Mouse (Mus musculus) thymus, adult 2 months (tissue): ENCODE measurements around the gene Eef1akmt1. TPM values are rescaled to one million over a fixed set of nuclear protein-coding genes. Genes with fewer than 3 reads are reported as not detected.

Experiments used
- DNase-seq: peaks from one replicate; pipeline ENCODE4 v3.0.0; 2021
- H3K27ac ChIP-seq: fragments of 200-500 bp; 2 replicates; pipeline ENCODE4 v1.5.1; 2012; ENCODE audit warnings: low read length, control low read depth; ENCODE audit not compliant: control insufficient read depth, insufficient read depth
- H3K27me3 ChIP-seq: fragments of 200-500 bp; 2 replicates; pipeline ENCODE4 v1.6.1; 2012; ENCODE audit warnings: mild to moderate bottlenecking, low read length, moderate library complexity, mixed read lengths; ENCODE audit not compliant: control insufficient read depth, insufficient read depth
- H3K36me3 ChIP-seq: fragments of 200-500 bp; 2 replicates; pipeline ENCODE4 v1.6.1; 2012; ENCODE audit warnings: mild to moderate bottlenecking, low read length, moderate library complexity; ENCODE audit not compliant: control insufficient read depth, insufficient read depth
- H3K4me1 ChIP-seq: fragments of 200-500 bp; replicated peaks from 2 replicates; pipeline ENCODE4 v1.6.1; 2012; ENCODE audit warnings: low read length; ENCODE audit not compliant: control insufficient read depth, insufficient read depth
- H3K4me3 ChIP-seq: fragments of 200-500 bp; 2 replicates; pipeline ENCODE4 v1.5.1; 2012; ENCODE audit warnings: mild to moderate bottlenecking, low read length, control low read depth, moderate library complexity; ENCODE audit not compliant: control insufficient read depth, insufficient read depth
- CTCF ChIP-seq: fragments of 200-500 bp; IDR thresholded peaks from 2 replicates; pipeline ENCODE4 v1.5.1; 2012; ENCODE audit warnings: mild to moderate bottlenecking, control low read depth, low read length, moderate library complexity, borderline replicate concordance; ENCODE audit not compliant: control insufficient read depth, poor library complexity, insufficient read depth; ENCODE audit errors: extremely low read depth
- POLR2A ChIP-seq: fragments of 200-500 bp; IDR thresholded peaks from 2 replicates; pipeline ENCODE4 v1.6.1; 2012; ENCODE audit warnings: mild to moderate bottlenecking, low read length, control low read depth, moderate library complexity; ENCODE audit not compliant: control insufficient read depth, poor library complexity, insufficient read depth; ENCODE audit errors: extremely low read depth
- WGBS: fragments of 180-500 bp; shearing (Covaris S2); methylation state at CpG from one replicate; pipeline ENCODE4 v1.1.7; 2018; 5-methylcytosine and 5-hydroxymethylcytosine counted together
- polyA plus RNA-seq: library from polyadenylated mRNA; depleted of rRNA; stranded (reverse); fragments of >200 nt; gene quantifications from 2 replicates; pipeline ENCODE4 v1.2.3, GENCODE M21; 2012

Eef1akmt1 gene
- polyA plus RNA-seq, 1 experiment = 24.0 TPM

- 77% methylated on average over 5 of the region's 5 CpGs for WGBS
- no peak overlapping the region for H3K27ac ChIP-seq
- no peaks in the 10 kb centered on the region for H3K27me3 ChIP-seq
- H3K36me3 ChIP-seq = no peaks in the 10 kb centered on the region
- H3K4me3 ChIP-seq = no peak overlapping the region
- 0 out of 2 replicates have a peak, but pooled peaks cover 3% of the 10 kb centered on the region for H3K4me1 ChIP-seq
- DNase-seq = no peak
- no peak for TF ChIP-seq POLR2A
- no peak for TF ChIP-seq CTCF
Measured at GRCm38 (mm10) chr14:57534346-57534745, 37.1 kb downstream of the Eef1akmt1 start.

- DNase-seq = no peak
- H3K36me3 ChIP-seq = no peaks in the 10 kb centered on the region
- no peaks in the 10 kb centered on the region for H3K27me3 ChIP-seq
- WGBS = 95% methylated on average over 11 of the region's 11 CpGs
- 0 out of 2 replicates have a peak, but pooled peaks cover 3% of the 10 kb centered on the region for H3K4me1 ChIP-seq
- no peak overlapping the region for H3K4me3 ChIP-seq
- H3K27ac ChIP-seq = no peak overlapping the region
- TF ChIP-seq CTCF (no peak), POLR2A (no peak)
Measured at GRCm38 (mm10) chr14:57533841-57534240, 37.6 kb downstream of the Eef1akmt1 start.

- Histone ChIP-seq H3K27ac (no peak overlapping the region), H3K36me3 (no peaks in the 10 kb centered on the region), H3K4me3 (no peak overlapping the region), H3K4me1 (0 out of 2 replicates have a peak, but pooled peaks cover 3% of the 10 kb centered on the region), H3K27me3 (no peaks in the 10 kb centered on the region)
- TF ChIP-seq POLR2A (no peak), CTCF (peak; percentile 88)
- DNase-seq = peak; percentile 36
- 63% methylated on average over 3 of the region's 3 CpGs for WGBS
Measured at GRCm38 (mm10) chr14:57533214-57533613, 38.2 kb downstream of the Eef1akmt1 start.

DNA sequence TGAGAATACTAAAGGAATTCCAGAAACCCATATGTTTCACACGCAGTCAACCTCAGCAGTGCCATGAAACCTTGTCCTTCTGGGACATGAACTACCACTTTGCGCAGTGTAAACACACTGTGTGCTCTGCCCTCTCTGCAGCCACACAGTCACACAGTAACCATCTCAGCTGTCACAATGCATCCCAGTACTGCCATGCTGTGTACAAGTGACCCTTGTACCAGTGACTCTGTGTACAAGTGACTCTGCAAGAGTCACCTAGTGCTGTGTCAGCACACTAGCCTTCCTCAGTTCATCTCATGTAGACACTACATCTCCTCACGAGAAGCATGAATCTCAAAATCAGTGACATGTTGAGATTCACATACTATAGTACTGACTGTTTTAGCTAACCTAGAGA is 38.8 kb downstream of the Eef1akmt1 start:
- H3K27ac ChIP-seq = no peak overlapping the region
- no peaks in the 10 kb centered on the region for H3K27me3 ChIP-seq
- H3K4me3 ChIP-seq = no peak overlapping the region
- H3K36me3 ChIP-seq = no peaks in the 10 kb centered on the region
- WGBS = 98% methylated on average over 3 of the region's 3 CpGs
- no peak for DNase-seq
- H3K4me1 ChIP-seq = 0 out of 2 replicates have a peak, but pooled peaks cover 2% of the 10 kb centered on the region
- TF ChIP-seq POLR2A (no peak), CTCF (no peak)

DNA sequence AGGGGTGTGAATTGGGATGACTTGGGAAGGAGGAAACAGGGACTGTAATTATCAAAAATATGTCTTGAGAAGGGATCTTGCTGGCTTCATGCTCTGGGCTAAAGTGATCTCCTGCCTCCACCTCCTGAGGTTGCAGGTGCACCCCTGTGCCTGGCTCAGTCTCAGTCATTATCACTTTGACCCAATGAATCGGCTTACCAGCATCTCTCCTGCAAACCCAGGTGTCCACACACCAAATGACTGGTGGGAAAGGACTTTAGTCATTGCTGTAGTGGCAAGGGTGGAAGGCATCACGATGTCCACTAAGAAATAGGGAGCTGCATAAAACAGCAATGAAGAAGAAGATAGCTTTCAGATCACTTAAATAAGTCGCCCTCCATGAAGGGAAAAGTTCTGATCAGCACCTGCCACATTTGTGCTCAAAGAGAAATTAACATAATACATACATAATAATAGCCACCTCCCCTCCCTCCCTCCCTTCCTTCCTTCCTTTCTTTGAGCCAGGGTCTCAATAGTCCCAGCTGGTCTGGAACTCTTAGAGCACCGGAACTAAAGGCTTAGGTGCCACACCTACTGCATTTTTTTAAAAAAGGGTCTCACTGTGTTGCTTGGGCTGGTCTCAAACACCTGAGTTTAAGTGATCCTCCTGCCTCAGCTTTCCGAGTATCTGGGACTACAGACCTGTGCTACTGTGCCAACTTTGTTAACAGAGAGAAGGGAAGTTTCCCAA is 41.5 kb downstream of the Eef1akmt1 start:
- DNase-seq = no peak
- Histone ChIP-seq H3K4me3 (no peak overlapping the region), H3K4me1 (peaks cover 2% of the 10 kb centered on the region; the same call in 1 of the 2 replicates), H3K36me3 (no peaks in the 10 kb centered on the region), H3K27me3 (peaks cover 2% of the 10 kb centered on the region), H3K27ac (no peak overlapping the region)
- TF ChIP-seq CTCF (no peak), POLR2A (no peak)
- WGBS = 55% methylated on average over 5 of the region's 5 CpGs

DNA sequence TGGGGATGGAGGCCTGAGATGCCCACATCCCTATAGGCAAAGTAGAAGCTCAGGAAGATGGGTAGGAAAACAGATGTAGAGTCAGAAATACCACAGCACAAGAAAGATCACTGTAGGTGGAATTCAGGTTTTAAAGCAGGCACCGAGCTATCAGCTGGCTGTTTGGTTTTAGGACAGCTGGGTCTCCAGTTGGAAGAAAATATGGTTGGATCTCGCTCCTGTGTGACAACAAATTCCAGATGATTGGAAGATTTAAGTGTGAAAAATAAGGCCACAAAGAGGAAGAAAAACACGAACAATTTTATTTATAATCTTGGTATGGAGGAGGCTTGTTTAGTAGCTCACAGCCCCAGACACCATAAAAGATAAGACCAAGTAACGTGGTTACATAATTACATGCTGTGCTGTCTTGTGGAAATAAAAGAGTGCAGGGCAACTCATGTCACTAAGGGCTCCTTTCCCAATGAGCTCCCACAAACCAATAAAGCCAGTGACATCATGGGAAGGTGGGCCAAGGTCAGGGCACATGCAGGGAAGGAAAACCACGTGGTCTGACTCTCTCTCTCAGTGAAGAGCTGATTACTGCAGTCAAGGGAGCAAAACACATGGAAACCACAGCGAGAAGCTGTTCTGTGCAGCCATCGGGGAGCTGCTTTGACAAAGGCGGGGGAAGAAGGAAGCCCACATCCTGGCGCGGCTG is 42.2 kb downstream of the Eef1akmt1 start:
- H3K36me3 ChIP-seq = no peaks in the 10 kb centered on the region
- H3K27me3 ChIP-seq = peaks cover 8% of the 10 kb centered on the region
- 27% methylated on average over 10 of the region's 10 CpGs for WGBS
- peaks cover 2% of the 10 kb centered on the region; the same call in 1 of the 2 replicates for H3K4me1 ChIP-seq
- no peak for TF ChIP-seq POLR2A
- no peak for TF ChIP-seq CTCF
- DNase-seq = no peak
- no peak overlapping the region for H3K4me3 ChIP-seq
- H3K27ac ChIP-seq = no peak overlapping the region
